Mouse (Mus musculus): ENCODE measurements around the gene C1qa.

Gene C1qa

DNA sequence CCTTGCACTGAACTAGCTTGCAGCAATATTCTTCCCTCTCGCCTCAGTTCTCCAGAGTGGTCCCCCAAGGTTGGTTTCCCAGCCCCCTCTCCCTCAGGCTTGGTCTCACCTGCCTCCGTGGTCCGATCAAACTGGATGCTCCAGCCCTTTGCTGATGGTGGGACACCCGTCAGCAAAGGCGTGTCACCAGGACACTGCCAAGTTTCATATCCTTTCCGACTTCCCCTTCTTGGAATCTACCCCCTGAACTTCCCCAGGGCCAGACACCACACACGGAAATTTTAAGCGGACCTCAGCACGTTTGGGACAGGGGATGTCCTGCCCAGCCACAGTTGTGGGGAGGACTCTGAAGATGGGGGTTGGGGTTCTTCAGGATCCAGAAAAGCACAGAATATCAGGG lies at the start of gene C1qa:
Gene C1qa, minus strand, starts transcription at position 167 of the 400 bp plus-strand sequence.
- DNase-seq = no peak

DNA sequence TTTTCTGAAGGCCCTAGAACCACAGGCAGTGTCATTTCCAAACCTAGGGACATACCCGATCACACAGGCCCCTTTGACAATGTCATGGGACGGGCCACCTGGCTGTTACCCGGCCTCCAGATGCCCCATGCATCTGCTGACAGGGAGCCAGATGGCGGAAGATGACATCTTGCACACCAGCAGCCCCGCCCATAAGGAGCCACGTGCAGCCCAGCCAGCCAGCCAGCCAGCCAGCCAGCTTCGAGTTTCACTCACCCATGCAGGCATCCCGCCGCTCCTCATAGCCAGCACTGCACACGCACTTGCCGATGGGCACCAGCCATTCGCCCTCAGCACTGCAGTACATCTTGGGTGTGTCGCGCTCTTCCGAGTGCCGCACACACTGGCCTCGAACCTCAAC lies 46.8 kb upstream of the C1qa start:
- DNase-seq = no peak

DNA sequence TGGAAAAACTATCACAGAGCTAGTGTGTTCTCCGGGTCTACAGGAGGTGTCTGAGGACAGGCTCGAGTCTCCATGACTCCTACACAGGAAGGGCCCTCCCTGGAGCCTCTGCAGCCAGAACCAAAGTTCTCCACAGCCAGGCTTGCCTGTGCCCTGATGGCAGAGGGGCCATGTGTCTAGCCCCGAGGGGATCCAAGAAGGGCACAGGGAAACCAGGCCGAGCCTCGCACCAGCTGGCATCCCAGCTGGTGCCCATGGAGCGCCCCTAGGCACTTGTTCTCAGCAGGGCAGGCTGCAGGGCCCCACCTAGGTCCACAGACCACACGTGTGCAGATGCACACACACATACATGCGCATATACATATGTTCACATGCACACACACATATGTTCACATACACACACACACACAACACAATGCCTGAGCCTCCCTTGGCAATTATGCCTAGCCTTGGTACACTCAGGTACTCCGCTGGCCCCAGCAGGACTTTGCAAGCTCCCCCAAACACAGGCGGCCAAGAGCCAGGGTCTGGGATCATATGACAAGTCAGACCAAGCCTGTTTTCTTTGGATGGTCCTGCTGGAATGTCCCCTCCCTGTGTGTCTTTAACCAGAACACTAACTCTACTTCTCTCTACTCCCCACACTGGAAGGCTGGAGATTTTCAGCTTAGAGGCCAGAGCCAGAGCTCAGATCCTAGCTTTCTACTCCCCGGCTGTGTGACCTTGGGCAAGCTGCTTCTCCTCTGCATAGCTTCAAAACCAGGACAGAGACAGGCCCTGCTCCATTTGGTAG lies 46.2 kb upstream of the C1qa start:
- DNase-seq = no peak

- DNase-seq = no peak
These were observed 44.6 kb upstream of the C1qa start for GRCm38 (mm10) chr4:136943175-136943574.

DNA sequence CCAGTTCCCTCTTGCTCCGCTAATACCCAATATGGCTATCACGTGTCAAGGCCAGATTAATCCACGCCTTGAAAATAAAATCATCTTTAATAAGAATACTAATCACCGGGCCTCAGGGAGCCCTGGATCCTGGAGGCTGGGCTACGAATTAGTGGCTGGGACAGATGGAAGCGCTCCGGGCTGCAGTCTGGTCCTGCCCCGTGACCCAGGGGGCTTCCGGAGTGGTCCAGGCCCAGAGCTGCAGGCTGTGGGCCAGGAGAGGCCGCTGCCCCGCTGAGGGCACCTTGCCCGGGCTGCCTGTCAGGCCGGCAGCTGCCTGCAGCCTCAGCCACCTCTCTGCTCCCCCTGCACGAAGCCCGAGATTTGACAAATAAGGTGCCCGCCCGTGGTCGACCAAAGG lies 44.2 kb upstream of the C1qa start:
- DNase-seq = no peak

- DNase-seq = no peak
These were observed 39.3 kb upstream of the C1qa start for GRCm38 (mm10) chr4:136937935-136938334.

DNA sequence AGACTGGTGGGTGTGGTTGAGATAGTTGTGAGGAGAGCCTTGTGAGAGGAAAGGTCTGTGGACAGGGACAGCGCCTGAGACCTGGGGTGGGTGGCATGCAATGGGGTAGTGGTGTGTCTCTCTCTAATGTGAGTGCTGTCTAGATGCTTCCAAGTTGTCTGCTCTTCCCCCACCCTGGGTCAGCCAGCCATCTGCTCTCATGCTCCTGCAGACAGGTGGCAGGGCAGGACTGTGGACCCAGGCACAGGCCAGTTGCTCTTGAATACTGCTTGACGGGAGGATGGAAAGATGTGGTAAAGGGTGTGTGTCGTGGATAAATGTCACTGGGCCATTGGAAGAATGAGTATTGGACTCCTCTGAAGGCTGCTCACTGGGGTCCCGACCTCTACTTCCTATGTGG lies 38.7 kb upstream of the C1qa start:
- no peak for DNase-seq

GRCm38 (mm10) chr4:136934746-136935613 lies 36.4 kb upstream of the C1qa start:
- peak; percentile 44 for DNase-seq

DNA sequence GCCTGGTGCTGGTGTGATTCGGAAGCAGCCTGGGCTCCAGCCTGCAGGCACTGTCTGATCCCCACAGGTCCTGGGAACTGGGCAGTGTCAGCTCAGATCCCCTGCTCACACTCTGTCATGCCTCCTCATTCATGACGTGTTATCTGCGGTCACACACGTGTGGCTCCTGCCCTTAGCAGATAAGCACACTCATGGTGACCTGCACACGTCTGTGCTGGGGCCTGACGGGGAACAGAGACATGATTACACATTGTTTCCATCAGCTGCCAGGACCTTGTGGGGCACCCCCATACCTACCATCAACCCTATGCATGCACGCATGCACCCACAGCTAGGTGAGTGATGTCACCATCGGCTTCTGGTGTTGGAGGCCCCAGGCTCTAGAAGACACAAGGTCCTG lies 31.9 kb upstream of the C1qa start:
- peak; percentile 70 for DNase-seq

DNA sequence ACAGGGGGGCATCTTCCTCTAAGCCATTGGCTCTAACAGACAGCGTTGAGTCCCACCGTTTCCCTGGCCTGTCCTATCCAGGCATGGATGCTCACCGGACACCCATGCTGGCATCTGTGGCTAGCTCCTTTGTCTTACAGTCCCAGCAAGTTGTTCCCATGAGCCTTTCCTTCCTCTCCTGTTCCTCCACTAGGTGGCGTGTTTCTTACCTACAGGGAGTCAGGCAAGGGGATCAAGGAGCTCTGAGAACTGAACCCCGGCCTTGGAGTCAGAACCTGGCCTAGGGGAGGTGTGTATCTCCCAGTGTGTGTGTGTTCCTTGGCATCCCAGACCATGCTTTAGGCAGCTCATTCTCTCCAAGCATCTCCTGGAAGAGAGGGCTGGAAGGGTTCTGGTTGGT lies 30.3 kb upstream of the C1qa start:
- DNase-seq = peak; percentile 37

DNA sequence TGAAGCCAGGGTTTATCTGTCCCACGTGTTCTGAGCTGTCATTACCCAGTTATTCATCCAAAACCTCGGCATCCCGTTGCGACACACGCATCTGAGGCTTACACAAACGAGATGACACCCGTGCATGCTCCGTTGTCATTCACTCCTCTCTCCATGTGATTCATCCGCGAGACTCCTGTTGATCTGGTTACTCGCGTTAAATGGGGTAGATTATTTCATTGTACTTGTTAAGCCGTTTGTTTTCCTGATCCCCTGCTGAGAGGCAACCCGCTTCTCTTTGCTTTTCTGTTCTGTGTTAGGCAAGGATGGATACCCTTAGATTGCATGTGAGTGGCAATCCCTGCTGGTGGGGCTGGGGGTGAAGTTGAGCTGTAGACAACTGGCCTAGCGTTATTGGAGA lies 27.2 kb upstream of the C1qa start:
- no peak for DNase-seq

DNA sequence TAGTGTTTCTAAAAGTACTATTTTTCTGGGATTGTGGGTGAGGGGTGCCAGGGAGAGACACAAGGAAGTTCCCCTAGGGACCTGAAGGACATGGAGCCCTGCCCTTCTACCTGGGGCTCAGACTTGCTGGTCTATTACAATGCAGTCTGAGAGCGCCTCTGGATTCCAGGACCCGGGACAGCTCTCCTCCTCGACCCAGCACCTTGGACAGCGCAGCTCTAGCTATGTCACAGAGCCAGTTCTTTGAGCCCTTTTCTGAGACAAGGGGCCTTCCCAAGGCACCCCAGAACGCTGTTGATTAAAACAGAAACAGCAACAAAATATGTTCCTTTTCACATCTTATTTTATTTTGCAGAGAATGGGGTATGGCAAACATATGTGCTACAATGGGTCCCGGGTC lies 25.9 kb upstream of the C1qa start:
- DNase-seq = peak; percentile 67

DNA sequence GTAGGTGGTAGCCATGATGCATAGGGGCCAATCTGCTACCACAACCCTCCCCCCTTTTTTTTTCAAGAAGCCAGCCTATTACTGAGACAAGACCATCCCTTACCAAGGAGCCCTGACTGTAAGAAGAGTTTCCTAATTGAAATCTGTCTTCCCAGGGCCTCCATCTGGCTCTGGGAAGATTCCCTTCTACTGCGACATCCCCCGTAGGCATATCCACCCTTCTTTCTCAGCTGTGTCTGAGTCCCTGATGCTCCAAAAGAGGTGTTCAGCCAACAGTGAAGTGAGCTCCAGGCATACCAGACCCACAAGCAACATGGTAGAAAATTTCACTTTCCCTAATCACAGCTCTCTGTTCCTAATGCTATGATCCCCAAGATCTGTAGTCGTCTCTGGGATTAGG lies 20.9 kb upstream of the C1qa start:
- no peak for DNase-seq

GRCm38 (mm10) chr4:136918834-136919233 lies 20.2 kb upstream of the C1qa start:
- DNase-seq = no peak

DNA sequence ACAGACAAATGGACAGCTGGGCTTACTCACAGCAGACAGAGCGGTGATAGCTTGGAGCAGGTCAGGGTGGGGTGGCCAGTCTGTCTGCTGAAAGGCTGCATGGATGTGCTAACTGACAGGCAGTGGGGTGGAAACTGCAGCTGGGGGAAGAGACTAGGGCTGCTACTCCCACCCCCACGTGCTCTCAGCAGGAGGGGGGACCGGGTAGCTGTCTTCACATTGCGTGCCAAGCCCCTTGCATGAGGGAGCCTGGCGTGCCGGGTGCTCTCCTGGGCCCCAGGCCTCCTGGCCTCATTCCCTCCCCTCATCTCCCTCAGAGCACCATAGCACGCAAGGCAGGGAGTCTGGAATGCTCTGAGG lies 18.5 kb upstream of the C1qa start:
- no peak for DNase-seq

DNA sequence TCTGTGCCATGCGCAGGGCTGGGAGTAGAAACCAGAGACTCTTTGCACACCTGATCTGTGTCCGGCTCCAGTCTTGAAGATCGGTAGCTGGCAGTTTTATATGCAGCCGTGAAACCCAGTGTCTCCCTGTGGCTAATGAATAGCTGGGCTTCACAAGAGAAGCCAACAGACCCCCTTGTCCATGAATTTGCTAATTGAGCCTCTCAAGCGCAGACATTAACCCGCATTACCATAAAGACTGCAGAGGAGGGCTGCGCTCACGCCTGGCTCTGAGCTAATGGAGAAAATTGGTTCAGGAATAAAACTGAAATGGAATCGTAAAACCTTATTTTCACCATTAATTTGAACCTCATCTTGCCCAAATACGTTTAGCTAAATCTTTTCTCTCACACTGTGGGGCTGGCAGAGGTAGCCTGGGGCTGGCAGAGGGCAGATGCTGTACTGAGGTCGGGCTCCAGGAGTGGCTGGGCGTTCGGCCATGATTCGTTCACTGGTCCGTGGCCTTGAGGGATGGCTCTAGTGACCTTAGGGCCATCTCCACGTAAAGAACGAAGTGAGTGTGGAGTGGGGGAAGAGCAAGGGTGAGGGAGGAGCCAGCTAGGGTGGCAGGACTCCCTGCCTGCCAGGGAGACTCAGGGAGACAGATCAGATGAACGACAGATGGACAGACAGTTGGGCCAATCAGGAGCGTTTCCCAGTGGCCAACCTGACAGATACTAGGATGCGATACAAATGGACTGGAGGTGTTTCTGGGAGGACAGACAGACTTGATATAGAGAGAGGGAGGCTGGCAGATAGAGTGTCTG lies 18.0 kb upstream of the C1qa start:
- no peak for DNase-seq

DNA sequence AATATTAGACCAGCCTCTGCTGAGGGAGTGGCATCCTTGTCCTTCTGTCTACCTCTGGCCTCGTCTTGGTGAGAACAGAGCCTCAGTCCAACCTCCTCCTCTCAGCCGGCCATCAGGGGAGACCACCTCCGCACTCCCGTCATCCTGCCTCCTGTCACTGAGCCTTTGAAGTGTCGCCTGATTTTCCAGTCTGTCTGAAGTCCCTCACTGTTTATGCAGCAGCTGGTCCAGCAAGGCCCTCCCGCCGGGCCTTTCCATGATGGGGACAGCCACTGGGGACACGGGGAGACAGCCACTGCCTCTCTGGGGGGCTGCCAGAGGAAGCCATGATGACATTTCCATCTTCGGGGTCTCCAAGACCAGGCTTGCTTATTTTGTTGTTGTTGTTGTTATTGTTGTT lies 14.2 kb upstream of the C1qa start:
- DNase-seq = no peak

- DNase-seq = no peak
These were observed 13.2 kb upstream of the C1qa start for GRCm38 (mm10) chr4:136911804-136912203.

GRCm38 (mm10) chr4:136911211-136911646 lies 12.6 kb upstream of the C1qa start:
- no peak for DNase-seq

GRCm38 (mm10) chr4:136907809-136908208 lies 9.2 kb upstream of the C1qa start:
- no peak for DNase-seq

- peak; percentile 57 for DNase-seq
These were observed 8.4 kb upstream of the C1qa start for GRCm38 (mm10) chr4:136907033-136907432.

DNA sequence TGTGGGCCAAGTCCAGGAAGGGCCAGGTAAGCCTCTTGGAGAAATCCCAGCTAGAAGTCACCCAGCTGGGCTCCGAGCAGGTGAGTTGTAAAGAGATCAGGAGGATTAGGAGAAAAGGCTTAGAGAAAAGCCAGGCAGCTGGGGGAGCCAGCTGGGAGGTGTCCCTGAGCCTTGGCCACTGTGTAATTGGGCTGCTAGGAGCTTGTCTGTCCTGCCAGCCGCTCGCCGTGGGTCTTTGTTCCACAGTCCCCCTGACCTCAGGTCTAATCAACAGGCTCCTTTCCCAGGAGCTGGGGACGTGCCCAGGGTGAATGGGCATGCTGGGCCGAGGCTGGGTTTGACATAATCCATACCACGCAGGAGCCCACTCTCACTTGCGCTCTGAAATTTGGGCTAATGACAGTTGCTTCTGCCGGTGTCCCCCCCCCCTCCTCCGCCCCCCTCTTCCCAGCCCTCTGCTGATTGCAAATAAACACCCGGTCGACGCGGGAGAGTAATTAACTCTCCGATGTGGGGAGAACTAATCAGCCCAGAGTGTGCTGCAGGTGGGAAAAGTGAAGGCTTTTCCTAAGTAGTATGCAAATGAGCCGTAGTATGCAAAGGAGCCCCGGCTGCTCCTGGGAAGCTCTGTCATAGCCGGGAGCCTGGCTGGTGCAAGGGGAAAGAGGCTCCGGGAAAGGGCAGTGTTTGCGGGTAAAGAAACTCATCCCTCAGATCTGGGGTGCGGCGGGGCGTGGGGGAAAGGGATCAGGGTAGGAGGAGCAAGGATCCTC lies 6.3 kb upstream of the C1qa start:
- no peak for DNase-seq

DNA sequence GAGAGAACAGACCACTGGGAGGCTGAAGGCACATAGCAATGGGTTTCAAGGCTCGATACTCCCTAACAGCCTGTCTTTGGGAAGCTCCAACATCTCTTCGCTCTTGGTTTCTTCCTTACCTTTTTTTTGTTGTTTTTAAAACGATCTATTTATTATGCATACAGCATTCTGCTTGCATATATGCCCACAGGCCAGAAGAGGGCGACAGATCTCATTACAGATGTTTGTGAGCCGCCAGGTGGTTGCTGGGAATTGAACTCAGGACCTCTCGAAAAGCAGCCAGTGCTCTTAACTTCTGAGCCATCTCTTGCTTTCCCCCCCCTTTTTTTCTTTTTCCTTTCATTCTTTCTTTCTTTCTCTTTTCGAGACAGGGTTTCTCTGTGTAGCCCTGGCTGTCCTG lies 551 bp upstream of the C1qa start:
- no peak for DNase-seq

Measured in liver (tissue).